Mouse (Mus musculus) 416B (cell line): Measurements from ENCODE around the gene Scel.

Experiments
- DNase-seq: peaks from one replicate; pipeline ENCODE4 v3.0.0; 2011; ENCODE audit warnings: low read depth

Gene Scel

GRCm38 (mm10) chr14:103513473-103513811 lies 300 bp downstream of the Scel start:
- no peak for DNase-seq

GRCm38 (mm10) chr14:103515419-103515818 lies 2.3 kb downstream of the Scel start:
- DNase-seq, result no peak

GRCm38 (mm10) chr14:103526286-103526685 lies 13.1 kb downstream of the Scel start:
- no peak for DNase-seq

- DNase-seq, result no peak
These were observed 16.7 kb downstream of the Scel start for GRCm38 (mm10) chr14:103529733-103530367.

GRCm38 (mm10) chr14:103531722-103532341 lies 18.7 kb downstream of the Scel start:
- DNase-seq, result peak; percentile 83

GRCm38 (mm10) chr14:103535511-103536024 lies 22.4 kb downstream of the Scel start:
- DNase-seq, result peak; percentile 79

- peak; percentile 64 for DNase-seq
These were observed 23.2 kb downstream of the Scel start for GRCm38 (mm10) chr14:103536334-103536733.

- peak; percentile 71 for DNase-seq
These were observed 24.4 kb downstream of the Scel start for GRCm38 (mm10) chr14:103537355-103538056.

GRCm38 (mm10) chr14:103539796-103540195 lies 26.7 kb downstream of the Scel start:
- DNase-seq, result peak; percentile 68

- no peak for DNase-seq
These were observed 28.5 kb downstream of the Scel start for GRCm38 (mm10) chr14:103541679-103542078.

GRCm38 (mm10) chr14:103543304-103544079 lies 30.4 kb downstream of the Scel start:
- DNase-seq, result peak; percentile 55

- no peak for DNase-seq
These were observed 32.6 kb downstream of the Scel start for GRCm38 (mm10) chr14:103545734-103546133.

GRCm38 (mm10) chr14:103546246-103546645 lies 33.1 kb downstream of the Scel start:
- no peak for DNase-seq

GRCm38 (mm10) chr14:103548220-103548619 lies 35.1 kb downstream of the Scel start:
- peak; percentile 60 for DNase-seq

GRCm38 (mm10) chr14:103550480-103550879 lies 37.3 kb downstream of the Scel start:
- peak; percentile 88 for DNase-seq

- DNase-seq, result no peak
These were observed 37.8 kb downstream of the Scel start for GRCm38 (mm10) chr14:103550921-103551320.

- peak; percentile 60 for DNase-seq
These were observed 38.8 kb downstream of the Scel start for GRCm38 (mm10) chr14:103551921-103552320.

GRCm38 (mm10) chr14:103552379-103552778 lies 39.2 kb downstream of the Scel start:
- DNase-seq, result no peak

- DNase-seq, result no peak
These were observed 43.5 kb downstream of the Scel start for GRCm38 (mm10) chr14:103556609-103557008.

- no peak for DNase-seq
These were observed 48.4 kb downstream of the Scel start for GRCm38 (mm10) chr14:103561383-103562096.

- DNase-seq, result peak; percentile 88
These were observed 54.8 kb downstream of the Scel start for GRCm38 (mm10) chr14:103567957-103568356.

GRCm38 (mm10) chr14:103568433-103568832 lies 55.3 kb downstream of the Scel start:
- no peak for DNase-seq
